Comparison of ENCODE assay signal across 8 mouse cellular contexts in the genomic region with DNA sequence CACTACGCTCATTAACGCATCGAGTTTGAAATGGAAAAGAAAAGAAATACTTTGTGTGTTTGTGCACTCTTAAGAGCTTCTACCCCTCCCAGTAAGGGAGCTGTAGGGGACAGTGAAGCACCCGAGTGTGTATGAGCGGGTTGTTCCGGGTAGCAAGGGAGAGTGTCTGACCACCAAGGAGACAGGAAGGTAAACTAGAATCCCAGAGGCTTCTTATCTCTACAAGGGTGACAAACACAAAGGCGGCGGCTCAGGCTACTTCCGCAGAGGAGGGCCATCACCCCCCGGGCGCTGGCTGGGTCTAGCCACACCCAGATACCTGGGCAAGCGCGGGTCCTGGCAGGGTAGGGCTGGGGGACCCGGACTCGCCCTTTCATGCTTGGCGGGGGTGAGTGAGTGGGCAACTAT. TPM values are rescaled to one million over a fixed set of nuclear protein-coding genes. Genes with fewer than 3 reads are reported as not detected.
DNase-seq lines count a peak whose midpoint lies in the region; ATAC-seq and TF ChIP-seq lines count a peak whose summit lies in the region.

No protein-coding gene starts in this region.

- no peaks in the 10 kb centered on the region for H3K4me1 ChIP-seq in embryonic fibroblast, embryonic 13.5 days (ENCODE audit: control insufficient read depth, insufficient read depth, low read length)
- H3K4me1 ChIP-seq in limb, embryonic 12.5 days (replicated peaks) = 0 out of 2 replicates have a peak, but pooled peaks cover 11% of the 10 kb centered on the region
- no peaks in the 10 kb centered on the region for H3K4me1 ChIP-seq in neural tube, embryonic 14.5 days (ENCODE audit: control insufficient read depth, insufficient read depth, low read length)

- intact Hi-C loops in left cerebral cortex, postnatal 4 days (cut with DNase I) = loop anchor here (2.0 to 5.0 kb wide), 2 partner anchors 55 to 62 kb away; a partner anchor contains a TSS

- peak; percentile 64 for ATAC-seq in frontal cortex, adult (ENCODE audit: low TSS enrichment)
- ATAC-seq in limb, embryonic 12.5 days (ENCODE audit: insufficient number of reproducible peaks, insufficient read depth, low FRiP score, low TSS enrichment, low read depth) = peak; percentile 68
- ATAC-seq in neural tube, embryonic 14.5 days (ENCODE audit: low read depth) = peak; percentile 81

- TF ChIP-seq CTCF in embryonic fibroblast, embryonic 13.5 days (IDR thresholded peaks at IDR 0.05; ENCODE audit: borderline replicate concordance, insufficient read depth, low read length) = no peak

- 0% methylated on average over 16 of the region's 16 CpGs for WGBS in limb, embryonic 12.5 days
- under 1% methylated on average over 16 of the region's 16 CpGs for WGBS in neural tube, embryonic 14.5 days

- H3K27me3 ChIP-seq in limb, embryonic 12.5 days = no peaks in the 10 kb centered on the region
- H3K27me3 ChIP-seq in neural tube, embryonic 14.5 days (ENCODE audit: control insufficient read depth, insufficient read depth, low read length) = 0 out of 2 replicates have a peak, but pooled peaks cover 2% of the 10 kb centered on the region

- H3K27ac ChIP-seq in embryonic fibroblast, embryonic 13.5 days (ENCODE audit: insufficient read depth, low read length) = peak overlapping the region; percentile 87
- peak overlapping the region; percentile 86 for H3K27ac ChIP-seq in limb, embryonic 12.5 days
- H3K27ac ChIP-seq in neural tube, embryonic 14.5 days (ENCODE audit: low read depth, low read length) = peak overlapping the region; percentile 75

- H3K9me3 ChIP-seq in limb, embryonic 12.5 days = no peaks in the 10 kb centered on the region
- no peaks in the 10 kb centered on the region for H3K9me3 ChIP-seq in neural tube, embryonic 14.5 days (ENCODE audit: control insufficient read depth, low read length)

- peak overlapping the region; percentile 55 for H3K4me3 ChIP-seq in embryonic fibroblast, embryonic 13.5 days (ENCODE audit: insufficient read depth, low read length)
- H3K4me3 ChIP-seq in limb, embryonic 12.5 days (replicated peaks) = peak overlapping the region; percentile 60
- H3K4me3 ChIP-seq in neural tube, embryonic 14.5 days (ENCODE audit: low read depth, low read length) = peak overlapping the region; percentile 54

- H3K36me3 ChIP-seq in limb, embryonic 12.5 days = no peaks in the 10 kb centered on the region
- no peaks in the 10 kb centered on the region for H3K36me3 ChIP-seq in neural tube, embryonic 14.5 days (ENCODE audit: control insufficient read depth, insufficient read depth, low read length)

- TF ChIP-seq POLR2A in embryonic fibroblast, embryonic 13.5 days (IDR thresholded peaks at IDR 0.05; ENCODE audit: low read depth, low read length) = no peak

- H3K4me2 ChIP-seq in limb, embryonic 12.5 days = peak overlapping the region; percentile 88
- peak overlapping the region; percentile 71 for H3K4me2 ChIP-seq in neural tube, embryonic 14.5 days (ENCODE audit: low read depth, low read length)

- peak overlapping the region; percentile 63 for H3K9ac ChIP-seq in limb, embryonic 12.5 days (replicated peaks)
- peak overlapping the region; percentile 69 for H3K9ac ChIP-seq in neural tube, embryonic 14.5 days (replicated peaks; ENCODE audit: low read depth, low read length)

- DNase-seq in frontal cortex, postnatal 36 days (ENCODE audit: low spot score in 2 of 2) = no peak
- peak; percentile 14 for DNase-seq in 3T3-L1 (ENCODE audit: low read depth, low spot score)
- no peak for DNase-seq in spleen, adult 18-20 months
- DNase-seq in left cerebral cortex, postnatal 4 days = no peak

RNA-seq across cellular contexts. Expression of a gene that starts 56.7 kb away (rescaled TPM):
- polyA plus RNA-seq in embryonic fibroblast, embryonic 13.5 days (2011; ENCODE audit: insufficient read length, low read depth, missing spikeins) = 129 and 132 TPM in 2 replicates
- 559 TPM in 2 replicates for polyA plus RNA-seq in limb, embryonic 12.5 days (2016; fragmentation: Nextera tagmentation; extraction: Ambion mirVana)
- 454 and 456 TPM in 2 replicates for polyA plus RNA-seq in neural tube, embryonic 14.5 days (2014; fragmentation: Nextera tagmentation; extraction: Ambion mirVana)
- 100 to 1,000 TPM; 141 to 149 TPM for total RNA-seq in left cerebral cortex, postnatal 4 days (2021)
